Mouse (Mus musculus) intestine, embryonic 16.5 days (tissue): ENCODE results near the gene Limk2. TPM values are rescaled to one million over a fixed set of nuclear protein-coding genes. Genes with fewer than 3 reads are reported as not detected.
A peak's percentile ranks its signal among the peaks of the same experiment; 100 is the strongest.

Experiments
- ATAC-seq: fragments of 200-750 bp; cut with Nextera tagmentation; 2 replicates; pipeline ENCODE4 v1.8.0; 2017; ENCODE audit warnings: moderate TSS enrichment, moderate library complexity
- H3K27ac ChIP-seq: fragments of 300-500 bp; sonication (generic); 2 replicates; pipeline ENCODE4 v1.5.1; 2014; ENCODE audit warnings: mild to moderate bottlenecking, low read length
- H3K27me3 ChIP-seq: fragments of 300-500 bp; sonication (generic); replicated peaks from 2 replicates; pipeline ENCODE4 v1.6.1; 2014; ENCODE audit warnings: low read length, control low read depth, mixed read lengths; ENCODE audit not compliant: control insufficient read depth, insufficient read depth
- H3K36me3 ChIP-seq: fragments of 300-500 bp; sonication (generic); 2 replicates; pipeline ENCODE4 v1.6.1; 2014; ENCODE audit warnings: low read length, control low read depth; ENCODE audit not compliant: control insufficient read depth, insufficient read depth
- H3K4me1 ChIP-seq: fragments of 300-500 bp; sonication (generic); 2 replicates; pipeline ENCODE4 v1.6.1; 2014; ENCODE audit warnings: low read length, control low read depth, mixed read lengths; ENCODE audit not compliant: control insufficient read depth, insufficient read depth
- H3K4me2 ChIP-seq: fragments of 300-500 bp; sonication (generic); 2 replicates; pipeline ENCODE4 v1.6.1; 2014; ENCODE audit warnings: low read depth, low read length, control low read depth
- H3K4me3 ChIP-seq: fragments of 300-500 bp; sonication (generic); 2 replicates; pipeline ENCODE4 v1.5.1; 2014; ENCODE audit warnings: mild to moderate bottlenecking, low read length
- H3K9ac ChIP-seq: fragments of 300-500 bp; sonication (generic); 2 replicates; pipeline ENCODE4 v1.6.1; 2014; ENCODE audit warnings: low read depth, low read length
- H3K9me3 ChIP-seq: fragments of 300-500 bp; sonication (generic); 2 replicates; pipeline ENCODE4 v1.6.1; 2016; ENCODE audit warnings: low read length, control low read depth; ENCODE audit not compliant: control insufficient read depth
- WGBS: fragments of 180-500 bp; shearing (Covaris S2); extraction: QIAGEN DNeasy Blood & Tissue Kit; methylation state at CpG from one replicate; pipeline ENCODE4 v1.1.7; 2014; 5-methylcytosine and 5-hydroxymethylcytosine counted together
- polyA plus RNA-seq: library from polyadenylated mRNA; unstranded; fragments of >200 nt; fragmentation: Nextera tagmentation; extraction: Ambion mirVana; gene quantifications from 2 replicates; pipeline ENCODE4 v1.2.1, GENCODE M21; 2015

The Limk2 gene
- polyA plus RNA-seq, 1 experiment from 2014 or later = 81.3 TPM

DNA sequence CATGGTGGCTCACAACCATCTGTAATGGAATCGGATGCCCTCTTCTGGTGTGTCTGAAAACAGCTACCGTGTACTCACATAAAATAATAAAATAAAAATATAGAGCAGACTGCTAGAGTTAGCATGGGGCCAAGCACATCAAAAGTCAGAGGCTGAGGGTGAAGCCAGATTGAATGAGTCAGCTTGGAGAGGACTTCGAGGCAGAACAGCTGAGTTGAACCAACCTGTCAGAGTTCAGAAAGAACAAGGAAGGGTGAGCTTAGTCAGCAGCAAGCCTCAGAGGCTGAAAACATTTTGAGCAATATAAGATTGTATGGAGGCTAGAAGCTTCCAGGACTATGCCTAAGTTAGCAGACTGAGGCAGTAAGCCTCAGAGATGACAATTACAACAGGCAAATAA lies 90.7 kb downstream of the Limk2 start:
- Histone ChIP-seq H3K4me1 (no peaks in the 10 kb centered on the region), H3K27me3 (no peaks in the 10 kb centered on the region), H3K4me3 (no peak overlapping the region), H3K9me3 (no peaks in the 10 kb centered on the region), H3K4me2 (no peak overlapping the region), H3K9ac (no peak overlapping the region), H3K36me3 (no peaks in the 10 kb centered on the region), H3K27ac (no peak overlapping the region)
- ATAC-seq = no peak
- 90% methylated on average over 3 of the region's 3 CpGs for WGBS

- peak; percentile 60 for ATAC-seq
- no peak overlapping the region for H3K9ac ChIP-seq
- 26% methylated on average over 2 of the region's 2 CpGs for WGBS
- H3K9me3 ChIP-seq = no peaks in the 10 kb centered on the region
- no peaks in the 10 kb centered on the region for H3K27me3 ChIP-seq
- no peaks in the 10 kb centered on the region for H3K4me1 ChIP-seq
- no peak overlapping the region for H3K4me3 ChIP-seq
- H3K27ac ChIP-seq = no peak overlapping the region
- no peak overlapping the region for H3K4me2 ChIP-seq
- H3K36me3 ChIP-seq = peaks cover 5% of the 10 kb centered on the region; the same call in 1 of the 2 replicates
These were observed 94.8 kb downstream of the Limk2 start for GRCm38 (mm10) chr11:3314148-3314547.

GRCm38 (mm10) chr11:3313294-3313693 lies 95.7 kb downstream of the Limk2 start:
- no peak overlapping the region for H3K9ac ChIP-seq
- H3K36me3 ChIP-seq = peaks cover 9% of the 10 kb centered on the region; the same call in 1 of the 2 replicates
- no peaks in the 10 kb centered on the region for H3K4me1 ChIP-seq
- H3K27me3 ChIP-seq = no peaks in the 10 kb centered on the region
- WGBS = 93% methylated on average over 1 of the region's 1 CpGs
- H3K4me3 ChIP-seq = no peak overlapping the region
- H3K4me2 ChIP-seq = no peak overlapping the region
- peak; percentile 49 for ATAC-seq
- no peaks in the 10 kb centered on the region for H3K9me3 ChIP-seq
- no peak overlapping the region for H3K27ac ChIP-seq

DNA sequence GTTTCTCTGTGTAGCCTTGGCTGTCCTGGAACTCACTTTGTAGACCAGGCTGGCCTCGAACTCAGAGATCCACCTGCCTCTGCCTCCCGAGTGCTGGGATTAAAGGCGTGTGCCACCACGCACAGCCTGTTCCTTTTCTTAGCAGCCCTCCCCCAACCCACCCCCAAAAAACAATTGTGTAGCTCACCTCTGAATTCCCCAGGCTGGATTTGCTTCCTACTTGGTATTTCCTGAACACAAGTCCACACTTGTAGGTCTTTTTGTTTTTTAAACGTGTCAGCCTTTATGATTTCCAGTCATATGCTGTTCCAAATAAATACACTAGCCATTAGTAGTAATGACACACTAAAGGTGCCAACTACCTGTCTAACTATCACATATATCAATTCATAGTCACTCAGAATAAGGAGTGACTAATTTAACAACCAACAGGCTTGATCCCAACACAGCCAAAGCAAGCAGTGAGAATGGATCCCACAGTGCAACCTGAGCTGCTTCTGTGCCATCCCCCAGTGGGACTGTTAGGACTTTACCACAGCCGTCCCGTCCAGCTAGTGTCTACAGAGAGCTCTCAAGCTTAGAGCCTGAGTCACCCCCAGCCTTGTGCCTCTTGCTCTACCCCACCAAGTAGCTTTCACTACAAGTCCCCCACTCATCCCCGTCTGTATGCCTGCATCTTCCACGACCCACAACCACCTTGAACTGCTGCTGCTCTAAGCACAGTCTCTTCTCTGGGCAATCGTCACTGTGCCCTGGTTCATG lies 97.2 kb downstream of the Limk2 start:
- no peak overlapping the region for H3K4me2 ChIP-seq
- H3K4me1 ChIP-seq = no peaks in the 10 kb centered on the region
- no peak for ATAC-seq
- H3K9me3 ChIP-seq = no peaks in the 10 kb centered on the region
- H3K27me3 ChIP-seq = no peaks in the 10 kb centered on the region
- no peak overlapping the region for H3K4me3 ChIP-seq
- no peak overlapping the region for H3K9ac ChIP-seq
- H3K27ac ChIP-seq = no peak overlapping the region
- H3K36me3 ChIP-seq = peaks cover 15% of the 10 kb centered on the region
- WGBS = 85% methylated on average over 10 of the region's 10 CpGs

DNA sequence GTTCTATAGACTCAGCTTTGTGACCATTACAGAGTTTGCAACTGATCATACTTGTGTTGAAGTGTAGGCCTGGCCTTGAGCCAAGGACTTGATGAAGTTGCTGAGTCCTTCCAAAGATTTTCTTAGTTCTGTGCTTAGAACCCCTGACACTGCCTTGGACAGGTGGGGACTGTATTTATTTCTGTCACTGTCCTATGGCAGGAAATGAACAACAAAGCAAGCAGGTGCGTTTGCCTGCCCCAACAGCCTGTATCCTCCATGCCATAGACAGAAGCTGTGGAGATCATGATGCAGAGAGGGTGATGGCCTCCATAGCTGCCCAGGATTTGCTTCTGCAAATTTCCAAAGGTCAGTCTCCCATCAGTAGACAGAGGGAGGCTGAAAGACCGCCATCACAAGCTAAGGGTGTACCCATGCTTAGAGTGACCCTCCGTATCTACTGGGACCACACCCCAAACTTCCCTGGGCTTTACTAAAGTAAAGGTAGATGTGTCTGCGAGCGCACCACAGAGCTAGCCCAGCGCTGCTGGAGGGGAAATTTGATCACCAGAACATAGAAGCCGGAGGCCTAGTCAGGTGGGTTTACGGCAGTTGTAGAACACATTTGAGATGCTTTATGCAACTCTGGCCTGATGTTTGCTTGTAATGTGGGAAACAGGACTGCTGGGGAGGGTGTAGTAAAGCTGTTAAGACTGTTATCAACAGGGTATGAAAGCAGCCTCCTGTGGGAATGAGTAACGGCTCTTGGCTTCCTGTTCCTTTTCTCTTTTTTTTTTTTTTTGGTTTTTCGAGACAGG lies 98.0 kb downstream of the Limk2 start:
- no peaks in the 10 kb centered on the region for H3K4me1 ChIP-seq
- no peak overlapping the region for H3K27ac ChIP-seq
- no peak for ATAC-seq
- H3K36me3 ChIP-seq = peaks cover 19% of the 10 kb centered on the region
- no peak overlapping the region for H3K4me3 ChIP-seq
- H3K9ac ChIP-seq = no peak overlapping the region
- WGBS = 88% methylated on average over 9 of the region's 10 CpGs
- H3K9me3 ChIP-seq = no peaks in the 10 kb centered on the region
- H3K27me3 ChIP-seq = no peaks in the 10 kb centered on the region
- H3K4me2 ChIP-seq = no peak overlapping the region

DNA sequence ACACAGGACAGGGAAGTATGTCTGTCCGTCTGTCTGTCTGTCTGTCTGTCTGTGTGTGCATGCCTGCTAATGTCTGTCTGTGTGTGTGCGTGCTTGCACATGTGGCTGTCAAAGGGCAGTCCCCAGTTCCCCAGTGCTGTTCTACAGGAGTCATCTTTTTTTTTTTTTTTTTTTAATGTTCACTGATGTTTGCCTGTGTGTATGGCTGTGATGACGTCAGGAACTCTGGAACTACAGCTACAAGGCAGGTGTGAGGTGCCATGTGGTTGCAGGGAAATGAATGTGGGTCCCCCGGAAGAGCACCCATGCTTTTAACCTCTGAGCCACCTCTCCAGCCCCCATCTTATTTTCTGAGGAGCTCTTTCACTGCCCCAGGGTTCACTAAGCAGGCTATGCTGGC lies 99.1 kb downstream of the Limk2 start:
- Histone ChIP-seq H3K27ac (no peak overlapping the region), H3K4me3 (no peak overlapping the region), H3K4me2 (no peak overlapping the region), H3K4me1 (no peaks in the 10 kb centered on the region), H3K27me3 (no peaks in the 10 kb centered on the region), H3K36me3 (peaks cover 26% of the 10 kb centered on the region), H3K9me3 (no peaks in the 10 kb centered on the region), H3K9ac (no peak overlapping the region)
- ATAC-seq = no peak
- 84% methylated on average over 4 of the region's 4 CpGs for WGBS

DNA sequence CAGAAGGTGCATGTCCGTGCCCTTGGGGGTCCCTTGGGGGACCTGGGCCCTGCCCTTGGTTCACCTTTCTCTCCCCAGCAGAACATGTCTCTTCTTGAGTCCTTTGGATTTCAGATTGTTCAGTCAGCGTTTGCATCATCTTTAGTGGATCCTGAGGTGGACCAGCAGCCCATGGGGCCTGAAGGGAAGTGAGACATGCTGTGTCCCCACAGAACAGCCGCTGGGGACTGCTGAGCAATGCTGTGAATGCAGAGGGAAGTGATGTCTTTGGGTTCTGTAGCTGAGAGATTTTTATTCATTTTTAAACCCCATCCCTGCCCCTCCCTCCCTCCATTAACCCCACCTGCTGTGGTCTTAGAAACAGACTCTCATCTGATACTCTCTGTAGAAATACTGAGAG lies 101.1 kb downstream of the Limk2 start:
- no peak for ATAC-seq
- no peaks in the 10 kb centered on the region for H3K27me3 ChIP-seq
- H3K36me3 ChIP-seq = peaks cover 26% of the 10 kb centered on the region
- H3K4me3 ChIP-seq = no peak overlapping the region
- no peak overlapping the region for H3K9ac ChIP-seq
- H3K4me2 ChIP-seq = no peak overlapping the region
- 87% methylated on average over 3 of the region's 3 CpGs for WGBS
- H3K27ac ChIP-seq = no peak overlapping the region
- H3K9me3 ChIP-seq = no peaks in the 10 kb centered on the region
- peaks cover 2% of the 10 kb centered on the region for H3K4me1 ChIP-seq

DNA sequence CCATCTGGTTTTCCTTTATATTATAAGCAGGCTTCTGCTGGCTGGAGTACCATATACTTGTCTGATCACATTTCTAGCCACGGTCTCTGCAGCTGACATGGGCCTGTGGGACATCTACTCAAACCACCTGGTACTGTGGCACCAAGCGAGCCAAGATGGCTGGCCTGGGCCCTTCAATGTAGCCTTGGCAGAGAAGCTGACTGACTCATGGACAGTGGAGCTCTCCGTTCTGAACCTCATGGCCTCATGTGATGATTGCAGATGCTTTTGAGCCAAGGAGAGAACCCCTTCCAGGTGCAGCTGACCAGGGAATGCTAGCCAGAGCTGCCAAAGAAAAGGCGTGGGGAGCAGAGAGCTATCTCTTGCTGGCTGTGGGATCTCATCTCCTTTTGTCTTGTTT lies 103.2 kb downstream of the Limk2 start:
- H3K36me3 ChIP-seq = peaks cover 32% of the 10 kb centered on the region
- H3K27ac ChIP-seq = no peak overlapping the region
- no peak overlapping the region for H3K4me2 ChIP-seq
- peaks cover 6% of the 10 kb centered on the region for H3K4me1 ChIP-seq
- H3K4me3 ChIP-seq = no peak overlapping the region
- no peak overlapping the region for H3K9ac ChIP-seq
- no peaks in the 10 kb centered on the region for H3K9me3 ChIP-seq
- WGBS = 97% methylated on average over 4 of the region's 4 CpGs
- no peak for ATAC-seq
- no peaks in the 10 kb centered on the region for H3K27me3 ChIP-seq

GRCm38 (mm10) chr11:3302792-3303191 lies 106.2 kb downstream of the Limk2 start:
- no peaks in the 10 kb centered on the region for H3K9me3 ChIP-seq
- H3K27me3 ChIP-seq = no peaks in the 10 kb centered on the region
- WGBS = 71% methylated on average over 4 of the region's 4 CpGs
- H3K9ac ChIP-seq = no peak overlapping the region
- no peak overlapping the region for H3K27ac ChIP-seq
- peaks cover 6% of the 10 kb centered on the region for H3K4me1 ChIP-seq
- H3K36me3 ChIP-seq = peaks cover 44% of the 10 kb centered on the region
- no peak overlapping the region for H3K4me2 ChIP-seq
- H3K4me3 ChIP-seq = no peak overlapping the region
- peak; percentile 49 for ATAC-seq
